Mouse (Mus musculus) intestine, embryonic 14.5 days (tissue): ENCODE measurements around the gene Prss42. TPM values are rescaled to one million over a fixed set of nuclear protein-coding genes. Genes with fewer than 3 reads are reported as not detected.

Source experiments
- ATAC-seq: fragments of 200-750 bp; cut with Nextera tagmentation; replicated peaks from 2 replicates; pipeline ENCODE4 v1.8.0; 2017; ENCODE audit warnings: low read depth, moderate number of reproducible peaks, moderate TSS enrichment, moderate library complexity; ENCODE audit not compliant: low FRiP score, low TSS enrichment
- DNase-seq: peaks from one replicate; pipeline ENCODE4 v3.0.0-alpha.2; 2018; ENCODE audit warnings: low spot score
- H3K27ac ChIP-seq: fragments of 300-500 bp; sonication (generic); 2 replicates; pipeline ENCODE4 v1.5.1; 2014; ENCODE audit warnings: low read depth, mild to moderate bottlenecking, control low read depth
- H3K27me3 ChIP-seq: fragments of 300-500 bp; sonication (generic); replicated peaks from 2 replicates; pipeline ENCODE4 v1.6.1; 2014; ENCODE audit warnings: low read length, control low read depth; ENCODE audit not compliant: control insufficient read depth, insufficient read depth
- H3K36me3 ChIP-seq: fragments of 300-500 bp; sonication (generic); 2 replicates; pipeline ENCODE4 v1.6.1; 2014; ENCODE audit warnings: low read length, control low read depth; ENCODE audit not compliant: control insufficient read depth, insufficient read depth
- H3K4me1 ChIP-seq: fragments of 300-500 bp; sonication (generic); replicated peaks from 2 replicates; pipeline ENCODE4 v1.6.1; 2014; ENCODE audit warnings: low read length, control low read depth, mixed read lengths; ENCODE audit not compliant: control insufficient read depth, insufficient read depth
- H3K4me2 ChIP-seq: fragments of 300-500 bp; sonication (generic); 2 replicates; pipeline ENCODE4 v1.6.1; 2014; ENCODE audit warnings: low read length
- H3K4me3 ChIP-seq: fragments of 300-500 bp; sonication (generic); 2 replicates; pipeline ENCODE4 v1.5.1; 2014; ENCODE audit warnings: low read depth, low read length, control low read depth, mixed read lengths
- H3K9ac ChIP-seq: fragments of 300-500 bp; sonication (generic); 2 replicates; pipeline ENCODE4 v1.6.1; 2014; ENCODE audit warnings: mild to moderate bottlenecking, low read length
- H3K9me3 ChIP-seq: fragments of 300-500 bp; sonication (generic); 2 replicates; pipeline ENCODE4 v1.6.1; 2016; ENCODE audit warnings: low read length, control low read depth; ENCODE audit not compliant: control insufficient read depth
- WGBS: fragments of 180-500 bp; shearing (Covaris S2); extraction: QIAGEN DNeasy Blood & Tissue Kit; methylation state at CpG from one replicate; pipeline ENCODE4 v1.1.7; 2014; 5-methylcytosine and 5-hydroxymethylcytosine counted together
- polyA plus RNA-seq: library from polyadenylated mRNA; unstranded; fragments of >200 nt; fragmentation: Nextera tagmentation; extraction: Ambion mirVana; gene quantifications from 2 replicates; pipeline ENCODE4 v1.2.1, GENCODE M21; 2014

Gene Prss42
- polyA plus RNA-seq, 1 experiment from 2014 or later, result not detected

- no peak overlapping the region for H3K9ac ChIP-seq
- H3K27ac ChIP-seq, result no peak overlapping the region
- no peaks in the 10 kb centered on the region for H3K4me1 ChIP-seq
- WGBS, result 72% methylated on average over 5 of the region's 5 CpGs
- H3K4me3 ChIP-seq, result no peak overlapping the region
- H3K27me3 ChIP-seq, result no peaks in the 10 kb centered on the region
- H3K9me3 ChIP-seq, result no peaks in the 10 kb centered on the region
- ATAC-seq (no peak), DNase-seq (no peak)
- no peaks in the 10 kb centered on the region for H3K36me3 ChIP-seq
- H3K4me2 ChIP-seq, result no peak overlapping the region
These were observed 35.1 kb downstream of the Prss42 start for GRCm38 (mm10) chr9:110833021-110833420.

GRCm38 (mm10) chr9:110834411-110834810, 36.4 kb downstream of the Prss42 start, which contains the start of gene Prss45:
Gene Prss45 (plus strand): TSS chr9:110834588.
- Histone ChIP-seq H3K9me3 (no peaks in the 10 kb centered on the region), H3K9ac (no peak within 1 kb of the TSS), H3K27ac (no peak within 1 kb of the TSS), H3K36me3 (no peaks in the 10 kb centered on the region), H3K4me2 (0 out of 2 replicates have a peak within 1 kb of the TSS, but pooled peaks have one; percentile 13), H3K4me1 (no peaks in the 10 kb centered on the region), H3K4me3 (no peak within 1 kb of the TSS), H3K27me3 (no peaks in the 10 kb centered on the region)
- DNase-seq (no peak), ATAC-seq (no peak)
- 82% methylated on average over 19 of the region's 19 CpGs for WGBS

DNA sequence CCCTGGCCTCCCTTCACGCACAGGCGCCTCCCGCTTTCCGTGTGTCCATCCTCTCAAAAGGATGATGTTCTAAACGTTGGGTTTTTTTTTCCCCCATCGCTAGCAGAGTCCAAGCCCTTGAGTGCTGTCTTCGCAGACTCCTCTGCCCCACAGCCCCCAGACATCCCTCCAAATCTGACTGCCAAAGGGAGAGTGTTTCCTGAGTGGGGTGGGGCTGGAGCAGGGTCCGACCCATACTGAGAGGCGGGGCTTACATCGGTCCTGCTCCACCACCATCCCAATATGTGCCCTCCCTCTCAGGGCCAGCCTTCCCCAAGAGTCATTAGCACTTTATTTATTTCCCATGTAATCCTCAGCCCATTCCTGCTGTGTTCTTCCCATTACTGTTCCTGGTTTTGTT, 37.0 kb downstream of the Prss42 start:
- no peaks in the 10 kb centered on the region for H3K9me3 ChIP-seq
- no peaks in the 10 kb centered on the region for H3K36me3 ChIP-seq
- H3K27me3 ChIP-seq, result no peaks in the 10 kb centered on the region
- no peak overlapping the region for H3K27ac ChIP-seq
- ATAC-seq (no peak), DNase-seq (no peak)
- H3K4me2 ChIP-seq, result 0 out of 2 replicates have a peak overlapping the region, but pooled peaks have one; percentile 13
- 33% methylated on average over 10 of the region's 10 CpGs for WGBS
- H3K4me3 ChIP-seq, result no peak overlapping the region
- H3K4me1 ChIP-seq, result no peaks in the 10 kb centered on the region
- no peak overlapping the region for H3K9ac ChIP-seq

GRCm38 (mm10) chr9:110836112-110836511, 38.1 kb downstream of the Prss42 start:
- Histone ChIP-seq H3K4me1 (no peaks in the 10 kb centered on the region), H3K4me3 (no peak overlapping the region), H3K9me3 (no peaks in the 10 kb centered on the region), H3K36me3 (no peaks in the 10 kb centered on the region), H3K4me2 (no peak overlapping the region), H3K9ac (no peak overlapping the region), H3K27me3 (no peaks in the 10 kb centered on the region), H3K27ac (no peak overlapping the region)
- WGBS, result 70% methylated on average over 2 of the region's 2 CpGs
- ATAC-seq (no peak), DNase-seq (no peak)

- WGBS, result 79% methylated on average over 6 of the region's 6 CpGs
These were observed 42.9 kb downstream of the Prss42 start for GRCm38 (mm10) chr9:110840905-110841304.

GRCm38 (mm10) chr9:110841438-110841837, 43.5 kb downstream of the Prss42 start:
- Histone ChIP-seq H3K4me3 (no peak overlapping the region), H3K4me1 (no peaks in the 10 kb centered on the region), H3K9ac (no peak overlapping the region), H3K27ac (no peak overlapping the region), H3K9me3 (no peaks in the 10 kb centered on the region), H3K4me2 (no peak overlapping the region), H3K36me3 (no peaks in the 10 kb centered on the region), H3K27me3 (no peaks in the 10 kb centered on the region)
- WGBS, result 71% methylated on average over 2 of the region's 2 CpGs
- DNase-seq (no peak), ATAC-seq (no peak)

More at GRCm38 (mm10) chr9:110840905-110841304, 42.9 kb downstream of the Prss42 start:
- no peak overlapping the region for H3K4me3 ChIP-seq
- no peaks in the 10 kb centered on the region for H3K9me3 ChIP-seq
- DNase-seq (no peak), ATAC-seq (no peak)
- no peak overlapping the region for H3K27ac ChIP-seq
- no peaks in the 10 kb centered on the region for H3K4me1 ChIP-seq
- H3K9ac ChIP-seq, result no peak overlapping the region
- no peak overlapping the region for H3K4me2 ChIP-seq
- H3K27me3 ChIP-seq, result no peaks in the 10 kb centered on the region
- no peaks in the 10 kb centered on the region for H3K36me3 ChIP-seq

DNA sequence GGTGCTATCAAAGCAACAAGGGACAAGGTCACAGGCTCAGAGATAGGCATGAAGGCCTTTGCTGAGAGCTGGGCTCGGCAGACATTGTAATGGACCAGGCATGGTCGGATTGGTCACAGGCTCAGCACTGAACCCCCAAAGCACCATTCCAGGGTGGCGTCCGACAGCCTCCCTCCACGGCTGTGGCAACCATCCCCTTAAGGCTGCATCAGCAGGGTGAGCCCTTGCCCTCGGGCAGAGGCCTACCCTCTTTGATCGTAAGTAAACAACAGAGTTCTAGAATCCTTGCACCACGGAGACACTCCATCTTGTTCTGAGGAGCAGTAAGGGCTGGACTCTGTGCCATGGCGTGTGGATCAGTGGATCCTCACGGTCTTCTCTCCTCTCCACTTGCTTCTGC, 46.2 kb downstream of the Prss42 start, which contains the start of gene Prss46:
Gene Prss46, plus strand, starts transcription at position 301 of the 400 bp plus-strand sequence.
- no peaks in the 10 kb centered on the region for H3K9me3 ChIP-seq

GRCm38 (mm10) chr9:110849162-110849561, 51.2 kb downstream of the Prss42 start:
- H3K27ac ChIP-seq, result no peak overlapping the region
- H3K4me2 ChIP-seq, result no peak overlapping the region
- H3K4me3 ChIP-seq, result no peak overlapping the region
- DNase-seq, result no peak
- no peaks in the 10 kb centered on the region for H3K36me3 ChIP-seq
- no peak for ATAC-seq
- H3K9me3 ChIP-seq, result no peaks in the 10 kb centered on the region
- no peaks in the 10 kb centered on the region for H3K27me3 ChIP-seq
- WGBS, result 83% methylated on average over 7 of the region's 7 CpGs
- no peak overlapping the region for H3K9ac ChIP-seq
- H3K4me1 ChIP-seq, result no peaks in the 10 kb centered on the region

More for the DNA sequence above, 46.2 kb downstream of the Prss42 start, which contains the start of gene Prss46:
- H3K4me3 ChIP-seq, result no peak within 1 kb of the TSS
- H3K4me1 ChIP-seq, result no peaks in the 10 kb centered on the region
- no peak for ATAC-seq
- H3K27ac ChIP-seq, result no peak within 1 kb of the TSS
- no peaks in the 10 kb centered on the region for H3K27me3 ChIP-seq
- H3K36me3 ChIP-seq, result no peaks in the 10 kb centered on the region
- 79% methylated on average over 10 of the region's 10 CpGs for WGBS
- H3K9ac ChIP-seq, result no peak within 1 kb of the TSS
- H3K4me2 ChIP-seq, result no peak within 1 kb of the TSS
- no peak for DNase-seq
